Mouse (Mus musculus) frontal cortex, adult 2 months (tissue): ENCODE data around the gene Hoxc5. TPM values are rescaled to one million over a fixed set of nuclear protein-coding genes. Genes with fewer than 3 reads are reported as not detected.
A peak's percentile ranks its signal among the peaks of the same experiment; 100 is the strongest.

Experiments used
- DNase-seq, 2 experiments: peaks; one replicate each; pipeline ENCODE4 v3.0.0; 2022; ENCODE audit warnings: low spot score in 1 of 2; ENCODE audit errors: extremely low spot score in 1 of 2
- polyA plus RNA-seq: library from polyadenylated mRNA; depleted of rRNA; stranded (reverse); fragments of >200 nt; gene quantifications from 2 replicates; pipeline ENCODE4 v1.2.3, GENCODE M21; 2012

The Hoxc5 gene
- polyA plus RNA-seq, 1 experiment: not detected

DNA sequence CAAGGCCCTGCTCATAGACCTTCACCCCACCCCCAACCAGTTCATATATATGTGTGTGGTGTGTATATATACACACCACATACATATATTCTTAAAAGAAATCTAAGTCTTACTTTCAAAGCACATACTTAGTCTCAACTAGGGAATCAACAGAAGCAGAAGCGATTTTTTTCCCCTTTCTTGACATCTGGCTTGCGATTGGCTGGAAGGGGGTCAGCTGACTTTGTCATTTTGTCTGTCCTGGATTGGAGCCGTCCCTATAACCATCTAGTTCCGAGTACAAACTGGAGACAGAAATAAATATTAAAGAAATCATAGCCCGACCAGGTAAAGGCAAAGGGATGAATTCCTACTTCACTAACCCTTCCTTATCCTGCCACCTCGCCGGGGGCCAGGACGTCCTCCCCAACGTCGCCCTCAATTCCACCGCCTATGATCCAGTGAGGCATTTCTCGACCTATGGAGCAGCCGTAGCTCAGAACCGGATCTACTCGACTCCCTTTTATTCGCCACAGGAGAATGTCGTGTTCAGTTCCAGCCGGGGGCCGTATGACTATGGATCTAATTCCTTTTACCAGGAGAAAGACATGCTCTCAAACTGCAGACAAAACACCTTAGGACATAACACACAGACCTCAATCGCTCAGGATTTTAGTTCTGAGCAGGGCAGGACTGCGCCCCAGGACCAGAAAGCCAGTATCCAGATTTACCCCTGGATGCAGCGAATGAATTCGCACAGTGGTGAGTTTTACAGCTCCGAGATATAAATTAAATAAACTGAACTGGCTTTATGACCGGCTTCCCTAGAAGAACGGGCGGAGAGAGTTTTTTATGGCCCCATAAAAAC, 42.2 kb downstream of the Hoxc5 start:
- no peak for DNase-seq

- no peak for DNase-seq
These were observed 43.0 kb downstream of the Hoxc5 start for GRCm38 (mm10) chr15:103010112-103010846.

DNA sequence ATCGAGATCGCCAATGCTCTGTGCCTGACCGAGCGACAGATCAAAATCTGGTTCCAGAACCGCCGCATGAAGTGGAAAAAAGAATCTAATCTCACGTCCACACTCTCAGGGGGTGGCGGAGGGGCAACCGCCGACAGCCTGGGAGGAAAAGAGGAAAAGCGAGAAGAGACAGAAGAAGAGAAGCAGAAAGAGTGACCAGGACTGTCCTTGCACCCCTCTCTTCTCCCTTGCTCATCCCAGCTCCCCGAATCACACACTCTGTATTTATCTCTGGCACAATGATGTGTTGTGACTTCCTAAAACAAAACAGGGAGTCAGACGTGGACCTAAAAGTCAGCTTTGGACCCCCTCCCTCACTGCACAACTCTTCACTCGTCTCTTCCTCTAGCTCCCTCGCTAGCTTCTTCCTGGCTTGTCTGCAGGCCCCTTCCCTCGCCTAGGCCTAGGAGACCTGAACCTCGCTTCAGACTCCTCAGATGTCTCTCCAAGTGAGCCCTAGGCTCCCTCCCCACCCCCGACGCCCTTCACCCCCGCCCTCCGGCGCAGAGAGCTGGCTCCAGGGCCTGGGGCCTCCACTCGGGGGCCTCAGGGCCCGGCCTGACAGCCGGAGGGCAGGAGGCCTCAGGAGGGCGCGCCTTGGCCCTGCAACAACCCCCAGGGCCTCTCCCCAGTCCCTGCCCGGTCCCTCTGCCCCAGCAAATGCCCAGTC, 43.8 kb downstream of the Hoxc5 start:
- DNase-seq: no peak

GRCm38 (mm10) chr15:103011928-103012486, 44.8 kb downstream of the Hoxc5 start:
- DNase-seq: no peak

DNA sequence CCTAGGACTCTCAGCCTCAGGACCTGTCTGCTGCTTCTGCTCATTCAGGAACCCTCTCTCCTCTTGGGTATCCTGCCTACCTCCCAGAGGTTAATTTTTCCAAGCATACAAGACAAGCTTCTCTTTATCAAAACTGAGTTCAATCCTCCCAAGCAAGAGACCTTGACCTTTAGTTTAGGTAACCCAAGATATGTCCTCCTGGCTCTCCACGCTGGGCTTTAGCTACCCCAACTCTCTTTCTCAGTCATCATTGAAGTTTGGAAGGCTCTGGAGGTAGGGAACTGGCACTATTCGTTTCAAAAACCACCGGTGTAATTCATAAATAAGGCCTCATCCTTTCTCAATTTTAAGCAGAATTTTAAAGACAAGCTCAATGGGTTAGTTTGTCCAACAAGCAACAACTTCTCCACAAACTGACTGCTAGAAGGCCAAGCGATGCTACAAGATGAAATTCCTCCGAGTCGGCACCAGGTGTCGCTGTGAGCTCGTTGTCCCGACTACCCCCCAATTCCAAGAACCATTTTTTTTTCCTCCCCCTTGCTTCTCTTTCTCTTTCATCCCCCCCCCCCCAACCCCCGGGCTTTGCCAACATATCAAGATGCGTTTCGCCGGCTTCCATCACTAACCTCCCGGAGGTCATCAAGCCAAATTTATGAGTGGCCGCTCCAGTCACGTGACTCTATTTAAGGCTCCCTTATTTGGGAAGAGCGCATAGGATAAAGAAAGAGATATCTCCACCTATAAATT, 46.2 kb downstream of the Hoxc5 start:
- peak in 1 of 2 experiments; percentile 50 for DNase-seq

GRCm38 (mm10) chr15:103014166-103015008, 47.1 kb downstream of the Hoxc5 start:
- no peak for DNase-seq

- DNase-seq: no peak
These were observed 47.8 kb downstream of the Hoxc5 start for GRCm38 (mm10) chr15:103015009-103015399.

GRCm38 (mm10) chr15:103015406-103016166, 48.3 kb downstream of the Hoxc5 start:
- no peak for DNase-seq

GRCm38 (mm10) chr15:103018636-103019035, 51.4 kb downstream of the Hoxc5 start, which contains the start of gene Hoxc4:
Gene Hoxc4 (plus strand): TSS chr15:103018934.
- no peak for DNase-seq

DNA sequence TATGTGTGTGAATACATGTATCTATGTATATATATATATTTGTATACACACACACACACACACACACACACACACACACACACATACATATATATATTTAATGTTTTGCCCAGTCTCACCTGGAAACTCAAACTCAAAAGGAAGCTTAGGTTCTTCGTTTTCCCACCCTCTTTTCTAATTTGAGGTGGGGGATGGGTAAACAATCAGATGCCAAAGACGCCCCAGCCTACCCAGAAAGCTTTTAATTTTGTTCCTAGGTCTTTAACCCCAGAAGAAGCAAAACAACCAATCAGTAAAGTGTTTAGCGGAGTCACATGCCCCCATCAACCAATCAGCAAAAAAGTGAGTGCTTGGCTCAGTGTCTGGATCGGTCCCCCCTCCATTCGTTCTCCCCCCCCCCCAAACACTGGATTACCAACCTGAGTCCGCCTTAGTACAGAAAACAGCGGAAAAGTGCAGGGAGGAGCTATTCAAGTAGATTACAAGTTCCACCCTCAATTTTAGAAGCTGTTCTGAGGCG, 53.7 kb downstream of the Hoxc5 start:
- DNase-seq: no peak

- DNase-seq: no peak
These were observed 54.3 kb downstream of the Hoxc5 start for GRCm38 (mm10) chr15:103021544-103021943.

GRCm38 (mm10) chr15:103024131-103024530, 56.9 kb downstream of the Hoxc5 start:
- no peak for DNase-seq

- DNase-seq: no peak
These were observed 60.3 kb downstream of the Hoxc5 start for GRCm38 (mm10) chr15:103027266-103028235.

DNA sequence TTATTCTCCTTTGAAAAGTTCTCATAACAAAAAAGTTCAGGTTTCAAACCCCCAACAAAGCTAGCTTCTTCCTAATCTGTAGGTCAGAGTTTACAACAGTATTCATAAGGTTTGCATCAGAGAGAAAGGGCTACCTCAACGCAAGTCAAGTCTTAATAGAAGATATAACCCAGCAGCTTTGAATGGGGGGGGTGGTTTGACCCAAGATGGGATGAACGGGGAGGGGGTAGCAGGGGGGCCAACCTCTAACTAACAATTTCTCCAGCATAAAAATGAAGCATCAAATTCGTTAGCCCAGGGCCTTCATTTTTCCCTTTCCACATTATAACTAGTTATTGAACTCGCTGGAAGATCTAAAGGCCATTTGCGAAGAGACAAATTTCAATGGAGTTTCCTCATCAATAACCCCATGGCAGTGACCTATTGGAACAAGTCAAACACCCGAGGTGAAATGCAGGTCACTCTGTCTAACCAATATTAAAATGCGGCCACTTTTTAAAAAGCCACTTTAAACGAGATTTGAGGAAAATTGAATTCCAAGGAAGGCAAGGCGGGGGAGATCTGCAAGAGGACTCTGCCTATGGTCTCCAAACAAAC, 61.8 kb downstream of the Hoxc5 start:
- no peak for DNase-seq

DNA sequence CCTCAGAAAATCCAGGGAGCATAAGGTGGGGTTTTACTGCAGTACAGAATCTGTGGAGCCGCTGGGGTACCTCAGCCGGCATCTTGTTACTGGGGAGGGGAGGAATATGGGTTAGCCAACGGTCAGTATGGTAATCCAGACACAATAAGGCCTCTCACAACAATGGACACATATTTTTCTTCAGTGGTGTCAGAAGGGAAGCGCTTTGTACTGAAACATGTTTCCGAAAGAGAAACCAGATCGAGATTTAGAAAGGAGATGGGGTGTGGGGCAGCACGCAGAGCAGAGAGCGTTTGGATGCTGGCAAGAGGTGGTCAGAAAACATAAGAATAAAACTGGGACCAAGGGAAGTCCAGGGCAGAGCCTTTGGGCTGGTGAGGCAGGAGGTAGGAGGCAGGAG, 62.9 kb downstream of the Hoxc5 start:
- DNase-seq: no peak

GRCm38 (mm10) chr15:103032167-103032566, 64.9 kb downstream of the Hoxc5 start:
- no peak for DNase-seq
